Mouse (Mus musculus) midbrain, postnatal 0 days (tissue): ENCODE measurements around the gene Gal. TPM values are rescaled to one million over a fixed set of nuclear protein-coding genes. Genes with fewer than 3 reads are reported as not detected.

Source experiments
- ATAC-seq: fragments of 200-750 bp; cut with Nextera tagmentation; 2 replicates; pipeline ENCODE4 v1.8.0; 2017; ENCODE audit warnings: moderate number of reproducible peaks, mild to moderate bottlenecking, moderate TSS enrichment, moderate library complexity; ENCODE audit not compliant: low FRiP score
- DNase-seq: peaks from one replicate; pipeline ENCODE4 v3.0.0-alpha.2; 2015; ENCODE audit warnings: low spot score
- H3K27ac ChIP-seq: fragments of 300-500 bp; sonication (generic); 2 replicates; pipeline ENCODE4 v1.5.1; 2014; ENCODE audit warnings: low read depth, mild to moderate bottlenecking, low read length, mixed read lengths
- H3K27me3 ChIP-seq: fragments of 300-500 bp; sonication (generic); 2 replicates; pipeline ENCODE4 v1.6.1; 2014; ENCODE audit warnings: low read length, control low read depth, mixed read lengths; ENCODE audit not compliant: insufficient read depth
- H3K36me3 ChIP-seq: fragments of 300-500 bp; sonication (generic); 2 replicates; pipeline ENCODE4 v1.6.1; 2014; ENCODE audit warnings: low read length, control low read depth, mixed read lengths; ENCODE audit not compliant: insufficient read depth
- H3K4me1 ChIP-seq: fragments of 300-500 bp; sonication (generic); 2 replicates; pipeline ENCODE4 v1.6.1; 2014; ENCODE audit warnings: mild to moderate bottlenecking, control low read depth, antibody characterized with exemption, low read length, mixed read lengths; ENCODE audit not compliant: insufficient read depth
- H3K4me2 ChIP-seq: fragments of 300-500 bp; sonication (generic); 2 replicates; pipeline ENCODE4 v1.6.1; 2014; ENCODE audit warnings: low read depth, mild to moderate bottlenecking, low read length, mixed read lengths; ENCODE audit not compliant: poor library complexity, severe bottlenecking
- H3K4me3 ChIP-seq: fragments of 300-500 bp; sonication (generic); 2 replicates; pipeline ENCODE4 v1.5.1; 2014; ENCODE audit warnings: low read depth, mild to moderate bottlenecking, low read length, moderate library complexity
- H3K9ac ChIP-seq: fragments of 300-500 bp; sonication (generic); replicated peaks from 2 replicates; pipeline ENCODE4 v1.6.1; 2014; ENCODE audit warnings: mild to moderate bottlenecking, low read length, moderate library complexity, mixed read lengths; ENCODE audit not compliant: poor library complexity, severe bottlenecking
- H3K9me3 ChIP-seq: fragments of 300-500 bp; sonication (generic); 2 replicates; pipeline ENCODE4 v1.6.1; 2016; ENCODE audit warnings: low read length, control low read depth
- CTCF ChIP-seq: IDR thresholded peaks from 2 replicates; pipeline ENCODE4 v1.5.1; 2016; ENCODE audit warnings: antibody characterized with exemption, mild to moderate bottlenecking
- WGBS: fragments of 180-500 bp; shearing (Covaris S2); extraction: QIAGEN DNeasy Blood & Tissue Kit; methylation state at CpG from one replicate; pipeline ENCODE4 v1.1.7; 2014; 5-methylcytosine and 5-hydroxymethylcytosine counted together
- polyA plus RNA-seq: library from polyadenylated mRNA; unstranded; fragments of >200 nt; fragmentation: Nextera tagmentation; extraction: Ambion mirVana; gene quantifications from 2 replicates; pipeline ENCODE4 v1.2.1, GENCODE M21; 2015
- total RNA-seq: library from RNA; depleted of rRNA; stranded (reverse); fragments of >200 nt; gene quantifications from 2 replicates; pipeline ENCODE4 v1.2.3, GENCODE M21; 2014

Gene Gal
- total and polyA plus RNA-seq, 2 experiments from 2014 or later: 1.9 to 30.0 TPM

DNA sequence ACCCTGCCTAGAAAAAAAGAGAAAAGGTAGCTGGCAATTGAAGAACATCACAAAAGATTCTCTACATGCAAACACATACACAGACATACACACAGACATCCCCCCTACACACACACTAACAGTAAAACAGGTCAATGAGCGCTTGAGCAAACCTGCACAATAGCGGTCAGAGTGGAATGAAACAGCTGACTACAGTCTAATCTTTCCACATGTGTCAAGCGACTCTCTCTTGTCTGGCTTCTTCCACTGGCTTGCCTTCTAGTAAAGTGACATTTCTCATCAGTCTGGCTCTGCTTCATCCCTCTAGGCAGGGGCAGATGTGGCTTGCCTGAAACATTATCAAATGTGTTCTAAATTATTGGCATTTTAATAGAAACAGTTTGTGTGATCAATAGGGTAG lies 20.1 kb downstream of the Gal start:
- Histone ChIP-seq H3K4me3 (no peak overlapping the region), H3K9me3 (no peaks in the 10 kb centered on the region), H3K4me1 (no peaks in the 10 kb centered on the region), H3K4me2 (no peak overlapping the region), H3K9ac (no peak overlapping the region), H3K36me3 (no peaks in the 10 kb centered on the region), H3K27me3 (no peaks in the 10 kb centered on the region), H3K27ac (no peak overlapping the region)
- TF ChIP-seq CTCF: no peak
- DNase-seq (no peak), ATAC-seq (no peak)
- WGBS: 71% methylated on average over 3 of the region's 3 CpGs

DNA sequence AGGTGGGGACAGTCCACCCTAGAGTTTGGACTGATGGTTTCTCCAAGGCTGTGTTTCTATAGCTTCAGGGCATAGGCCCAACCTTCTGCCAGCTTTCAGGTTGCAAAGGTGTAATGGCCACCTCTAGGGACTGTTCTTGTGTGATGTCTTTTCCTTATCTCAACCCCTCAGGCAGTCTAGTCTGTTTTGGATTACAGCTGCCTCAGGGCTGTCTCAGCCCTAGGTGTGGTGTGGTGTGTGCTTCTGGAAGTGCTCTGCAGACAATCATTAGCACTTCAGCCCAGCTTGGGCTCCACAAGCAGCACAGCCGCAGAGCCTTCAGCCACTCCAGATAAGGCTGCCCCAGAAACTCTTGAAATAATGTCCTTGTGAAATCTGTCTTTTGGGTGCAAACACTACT lies 22.0 kb downstream of the Gal start:
- Histone ChIP-seq H3K4me1 (no peaks in the 10 kb centered on the region), H3K36me3 (no peaks in the 10 kb centered on the region), H3K9ac (no peak overlapping the region), H3K4me3 (no peak overlapping the region), H3K4me2 (no peak overlapping the region), H3K27me3 (no peaks in the 10 kb centered on the region), H3K9me3 (no peaks in the 10 kb centered on the region), H3K27ac (no peak overlapping the region)
- WGBS: 96% methylated on average over 1 of the region's 1 CpGs
- no peak for TF ChIP-seq CTCF
- DNase-seq (no peak), ATAC-seq (no peak)

DNA sequence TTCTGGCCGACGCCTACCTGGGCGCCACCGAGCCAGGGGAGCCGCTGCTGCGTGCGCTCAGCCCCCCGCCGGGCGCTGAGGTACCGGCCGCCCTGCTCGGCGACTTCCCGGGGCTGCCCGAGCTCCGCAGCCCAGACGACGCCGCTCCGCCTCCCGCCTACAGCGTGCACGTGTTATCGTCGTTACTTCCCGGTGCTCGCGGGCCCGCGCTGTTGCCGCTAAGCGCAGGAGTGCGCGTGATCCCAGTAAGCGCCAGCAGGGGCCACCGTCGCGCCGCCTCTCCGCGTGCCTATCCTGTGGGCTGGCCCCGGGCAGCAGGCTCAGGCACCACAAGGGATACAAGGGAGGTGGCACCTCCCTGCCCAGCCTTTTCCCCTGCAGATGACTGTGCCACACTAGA lies 25.3 kb downstream of the Gal start:
- DNase-seq: peak; percentile 87
- peaks cover 4% of the 10 kb centered on the region; the same call in 1 of the 2 replicates for H3K36me3 ChIP-seq
- H3K27ac ChIP-seq: peak overlapping the region; percentile 48
- peak; percentile 92 for ATAC-seq
- H3K9me3 ChIP-seq: no peaks in the 10 kb centered on the region
- peak overlapping the region; percentile 77 for H3K4me2 ChIP-seq
- peak overlapping the region; percentile 49 for H3K4me3 ChIP-seq
- TF ChIP-seq CTCF: peak; percentile 77
- H3K4me1 ChIP-seq: no peaks in the 10 kb centered on the region
- H3K27me3 ChIP-seq: no peaks in the 10 kb centered on the region
- H3K9ac ChIP-seq: peak overlapping the region; percentile 70
- WGBS: under 1% methylated on average over 40 of the region's 43 CpGs

DNA sequence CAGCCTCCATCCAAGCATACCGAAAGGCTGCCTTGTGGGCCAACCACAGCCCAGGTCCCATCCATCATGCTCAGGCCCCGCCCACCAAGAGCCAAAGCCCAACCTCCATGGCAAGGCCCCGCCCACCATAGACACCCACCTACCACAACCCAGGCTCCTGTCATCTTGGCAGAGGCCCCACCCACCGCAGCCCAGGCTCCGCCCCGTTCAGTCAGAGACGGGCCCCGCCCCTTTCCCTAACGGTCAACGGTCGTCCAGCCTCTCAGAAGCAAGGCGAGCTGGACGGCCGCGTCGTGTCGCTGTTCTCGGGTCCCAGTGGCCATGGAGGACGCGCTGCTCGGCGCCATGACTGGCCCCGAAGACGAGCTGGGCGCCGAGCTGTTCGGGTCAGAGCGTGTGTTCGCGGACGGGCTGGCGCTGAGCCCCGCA lies 25.7 kb downstream of the Gal start, which contains the start of gene Tesmin:
Tesmin (plus strand) TSS at position 229 of the 429 bp plus-strand sequence.
- Histone ChIP-seq H3K27ac (peak within 1 kb of the TSS; percentile 48), H3K27me3 (no peaks in the 10 kb centered on the region), H3K36me3 (peaks cover 9% of the 10 kb centered on the region; the same call in 1 of the 2 replicates), H3K9me3 (no peaks in the 10 kb centered on the region), H3K9ac (peak within 1 kb of the TSS; percentile 70), H3K4me2 (peak within 1 kb of the TSS; percentile 77), H3K4me1 (no peaks in the 10 kb centered on the region), H3K4me3 (peak within 1 kb of the TSS; percentile 49)
- peak; percentile 71 for TF ChIP-seq CTCF
- peak; percentile 96 for DNase-seq
- ATAC-seq: peak; percentile 94
- 2% methylated on average over 33 of the region's 33 CpGs for WGBS

DNA sequence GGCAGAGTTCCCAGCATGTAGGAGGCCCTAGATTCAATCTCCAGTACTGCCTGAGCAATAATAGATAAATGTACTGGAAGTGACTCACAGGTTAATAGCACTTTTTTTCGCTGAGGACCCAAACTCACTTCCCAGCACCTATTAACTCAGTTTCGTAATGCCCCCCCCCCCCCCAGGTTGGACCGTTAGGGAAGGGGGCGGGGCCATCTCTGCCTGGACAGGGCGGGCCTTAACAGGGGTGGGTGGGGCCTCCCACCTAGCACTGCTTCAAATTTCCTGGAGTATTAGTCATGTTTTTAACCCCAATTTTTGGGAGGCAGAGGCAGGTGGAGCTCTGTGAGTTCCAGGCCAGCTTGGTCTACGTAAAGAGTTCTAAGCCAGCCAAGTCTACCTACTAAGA lies 26.3 kb downstream of the Gal start:
- no peak for TF ChIP-seq CTCF
- ATAC-seq (no peak), DNase-seq (no peak)
- H3K4me3 ChIP-seq: no peak overlapping the region
- no peaks in the 10 kb centered on the region for H3K27me3 ChIP-seq
- 82% methylated on average over 6 of the region's 6 CpGs for WGBS
- no peaks in the 10 kb centered on the region for H3K4me1 ChIP-seq
- no peak overlapping the region for H3K4me2 ChIP-seq
- H3K9me3 ChIP-seq: no peaks in the 10 kb centered on the region
- no peak overlapping the region for H3K27ac ChIP-seq
- H3K36me3 ChIP-seq: peaks cover 9% of the 10 kb centered on the region; the same call in 1 of the 2 replicates
- no peak overlapping the region for H3K9ac ChIP-seq

DNA sequence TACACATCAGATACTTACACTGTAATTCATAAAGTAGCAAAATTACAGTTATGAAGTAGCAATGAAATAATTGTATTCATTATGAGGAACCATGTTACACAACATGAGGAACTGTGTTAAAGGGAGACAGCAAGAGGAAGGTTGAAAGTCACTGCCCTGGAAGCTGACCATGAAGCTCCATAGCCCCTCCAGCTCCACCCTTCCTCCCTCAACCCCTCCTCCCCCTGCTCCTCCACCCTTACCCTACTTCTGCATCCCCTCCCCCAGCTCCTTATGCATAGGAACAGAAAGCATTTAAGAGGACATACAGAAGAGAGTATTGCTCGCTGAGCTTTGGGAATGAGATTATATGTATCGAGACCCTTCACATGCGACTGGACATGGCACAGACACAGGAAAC lies 35.7 kb downstream of the Gal start:
- no peaks in the 10 kb centered on the region for H3K9me3 ChIP-seq
- no peak overlapping the region for H3K4me3 ChIP-seq
- TF ChIP-seq CTCF: no peak
- no peak for DNase-seq
- no peak overlapping the region for H3K9ac ChIP-seq
- no peaks in the 10 kb centered on the region for H3K4me1 ChIP-seq
- no peak overlapping the region for H3K4me2 ChIP-seq
- ATAC-seq: no peak
- 96% methylated on average over 3 of the region's 3 CpGs for WGBS
- H3K36me3 ChIP-seq: no peaks in the 10 kb centered on the region
- H3K27me3 ChIP-seq: no peaks in the 10 kb centered on the region
- no peak overlapping the region for H3K27ac ChIP-seq
